Mouse (Mus musculus) liver, embryonic 13.5 days (tissue): ENCODE data around the gene Mt3. TPM values are rescaled to one million over a fixed set of nuclear protein-coding genes. Genes with fewer than 3 reads are reported as not detected.
"Not testable (repeated sequence)": the region's sequence is repeated elsewhere in the genome, so short reads cannot be mapped to it uniquely, and the experiment has no call there.

Experiments used
- ATAC-seq: fragments of 200-750 bp; cut with Nextera tagmentation; 2 replicates; pipeline ENCODE4 v1.8.0; 2017; ENCODE audit warnings: low read depth, mild to moderate bottlenecking, moderate number of reproducible peaks, moderate library complexity
- DNase-seq: peaks from one replicate; pipeline ENCODE4 v3.0.0; 2022
- H3K27ac ChIP-seq: fragments of 300-500 bp; sonication (generic); 2 replicates; pipeline ENCODE4 v1.5.1; 2015; ENCODE audit warnings: moderate library complexity, mild to moderate bottlenecking, inconsistent platforms
- H3K27me3 ChIP-seq: fragments of 300-500 bp; sonication (generic); 2 replicates; pipeline ENCODE4 v1.6.1; 2015; ENCODE audit warnings: mild to moderate bottlenecking, inconsistent platforms
- H3K36me3 ChIP-seq: fragments of 300-500 bp; sonication (generic); 2 replicates; pipeline ENCODE4 v1.6.1; 2015; ENCODE audit warnings: mild to moderate bottlenecking, inconsistent platforms
- H3K4me1 ChIP-seq: fragments of 300-500 bp; sonication (generic); replicated peaks from 2 replicates; pipeline ENCODE4 v1.6.1; 2015; ENCODE audit warnings: inconsistent platforms
- H3K4me2 ChIP-seq: fragments of 300-500 bp; sonication (generic); 2 replicates; pipeline ENCODE4 v1.6.1; 2015; ENCODE audit warnings: inconsistent platforms, mild to moderate bottlenecking, moderate library complexity
- H3K4me3 ChIP-seq: fragments of 300-500 bp; sonication (generic); replicated peaks from 2 replicates; pipeline ENCODE4 v1.5.1; 2015; ENCODE audit warnings: mild to moderate bottlenecking, inconsistent platforms
- H3K9ac ChIP-seq: fragments of 300-500 bp; sonication (generic); 2 replicates; pipeline ENCODE4 v1.6.1; 2015; ENCODE audit warnings: mild to moderate bottlenecking, inconsistent platforms
- H3K9me3 ChIP-seq: fragments of 300-500 bp; sonication (generic); replicated peaks from 2 replicates; pipeline ENCODE4 v1.6.1; 2016; ENCODE audit warnings: inconsistent platforms
- WGBS: fragments of 180-500 bp; shearing (Covaris S2); methylation state at CpG from one replicate; pipeline ENCODE4 v1.1.7; 2015; ENCODE audit not compliant: insufficient replicate concordance; 5-methylcytosine and 5-hydroxymethylcytosine counted together
- polyA plus RNA-seq: library from polyadenylated mRNA; unstranded; fragments of >200 nt; fragmentation: Nextera tagmentation; extraction: Ambion mirVana; gene quantifications from 2 replicates; pipeline ENCODE4 v1.2.1, GENCODE M21; 2015

The Mt3 gene
- polyA plus RNA-seq, 1 experiment from 2014 or later = 0.47 TPM

- no peak overlapping the region for H3K4me3 ChIP-seq
- peak overlapping the region; percentile 61 for H3K9ac ChIP-seq
- WGBS = 42% methylated on average over 5 of the region's 5 CpGs
- peak overlapping the region; percentile 90 for H3K27ac ChIP-seq
- H3K4me1 ChIP-seq = peaks cover 50% of the 10 kb centered on the region
- DNase-seq (peak; percentile 58), ATAC-seq (peak; percentile 87)
- no peaks in the 10 kb centered on the region for H3K9me3 ChIP-seq
- H3K27me3 ChIP-seq = peaks cover 51% of the 10 kb centered on the region
- peak overlapping the region; percentile 45 for H3K4me2 ChIP-seq
- H3K36me3 ChIP-seq = no peaks in the 10 kb centered on the region
These were observed 1.5 kb upstream of the Mt3 start for GRCm38 (mm10) chr8:94150925-94151324.

- ATAC-seq (no peak), DNase-seq (no peak)
- Histone ChIP-seq H3K4me2 (no peak overlapping the region), H3K27ac (no peak overlapping the region), H3K4me3 (no peak overlapping the region), H3K9ac (no peak overlapping the region), H3K4me1 (peaks cover 50% of the 10 kb centered on the region), H3K36me3 (no peaks in the 10 kb centered on the region), H3K9me3 (no peaks in the 10 kb centered on the region), H3K27me3 (peaks cover 51% of the 10 kb centered on the region)
- 35% methylated on average over 7 of the region's 7 CpGs for WGBS
These were observed 1.0 kb downstream of the Mt3 start for GRCm38 (mm10) chr8:94153451-94153850.

GRCm38 (mm10) chr8:94154537-94154936 lies 2.1 kb downstream of the Mt3 start:
- Histone ChIP-seq H3K4me1 (peaks cover 45% of the 10 kb centered on the region), H3K9ac (no peak overlapping the region), H3K9me3 (no peaks in the 10 kb centered on the region), H3K4me2 (no peak overlapping the region), H3K36me3 (no peaks in the 10 kb centered on the region), H3K27me3 (peaks cover 44% of the 10 kb centered on the region), H3K27ac (no peak overlapping the region), H3K4me3 (no peak overlapping the region)
- WGBS = 38% methylated on average over 6 of the region's 6 CpGs
- DNase-seq = no peak
- ATAC-seq = no peak

DNA sequence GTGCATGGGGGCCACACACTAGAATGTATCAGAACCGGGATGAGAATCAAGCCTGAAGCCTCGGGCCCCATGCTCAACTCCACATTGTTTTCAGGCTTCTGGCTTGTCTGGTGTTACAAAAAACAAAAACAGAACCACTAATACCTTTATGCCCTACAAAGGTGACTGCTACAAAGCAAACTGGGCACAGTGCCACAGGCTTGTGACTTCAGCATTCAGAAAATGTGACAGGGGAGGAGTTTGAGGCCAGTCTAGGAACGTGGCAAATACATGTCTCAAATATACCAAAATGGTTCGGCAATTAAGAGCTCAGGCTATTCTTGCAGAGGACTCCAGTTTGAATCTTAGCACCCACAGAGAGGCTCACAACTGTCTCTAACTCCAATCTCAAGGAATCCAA lies 3.7 kb downstream of the Mt3 start:
- 53% methylated on average over 4 of the region's 4 CpGs for WGBS
- no peak overlapping the region for H3K4me2 ChIP-seq
- no peak overlapping the region for H3K27ac ChIP-seq
- H3K36me3 ChIP-seq = no peaks in the 10 kb centered on the region
- peaks cover 43% of the 10 kb centered on the region for H3K27me3 ChIP-seq
- DNase-seq = no peak
- no peaks in the 10 kb centered on the region for H3K9me3 ChIP-seq
- peaks cover 31% of the 10 kb centered on the region for H3K4me1 ChIP-seq
- ATAC-seq = no peak
- no peak overlapping the region for H3K9ac ChIP-seq
- no peak overlapping the region for H3K4me3 ChIP-seq

- H3K4me2 ChIP-seq, H3K4me3 ChIP-seq, DNase-seq, H3K9ac ChIP-seq, H3K36me3 ChIP-seq, ATAC-seq, H3K9me3 ChIP-seq, H3K27ac ChIP-seq: not testable (repeated sequence)
- WGBS = 61% methylated on average over 8 of the region's 8 CpGs
- Histone ChIP-seq H3K27me3 (0 out of 2 replicates have a peak, but pooled peaks cover 13% of the 10 kb centered on the region), H3K4me1 (peaks cover 29% of the 10 kb centered on the region)
These were observed 13.4 kb downstream of the Mt3 start for GRCm38 (mm10) chr8:94165772-94166171.

DNA sequence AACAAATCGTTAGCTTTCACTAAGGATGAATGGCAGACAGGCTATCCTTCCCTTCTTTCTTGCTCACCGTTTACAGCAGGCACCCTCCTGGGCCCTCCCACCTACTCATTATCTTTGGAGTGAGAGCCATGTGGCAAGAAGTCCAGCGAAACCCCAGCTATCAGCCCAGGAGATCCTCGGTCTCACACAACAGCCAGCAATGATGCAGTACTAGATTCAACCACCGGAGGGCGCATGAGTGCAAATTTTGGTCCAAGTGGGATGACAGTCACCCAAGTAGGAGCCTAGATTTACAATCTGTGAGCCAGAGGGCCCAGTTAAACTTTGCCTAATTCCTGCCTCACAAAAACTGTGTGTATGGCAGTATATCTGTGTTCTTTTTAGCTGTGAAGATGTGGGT lies 14.8 kb downstream of the Mt3 start:
- ATAC-seq (no peak), DNase-seq (peak; percentile 74)
- Histone ChIP-seq H3K4me3 (no peak overlapping the region), H3K4me1 (peaks cover 44% of the 10 kb centered on the region), H3K36me3 (no peaks in the 10 kb centered on the region), H3K27me3 (0 out of 2 replicates have a peak, but pooled peaks cover 13% of the 10 kb centered on the region), H3K9me3 (no peaks in the 10 kb centered on the region), H3K4me2 (no peak overlapping the region), H3K27ac (no peak overlapping the region), H3K9ac (no peak overlapping the region; the same call in 1 of the 2 replicates)
- 5% methylated on average over 6 of the region's 6 CpGs for WGBS

DNA sequence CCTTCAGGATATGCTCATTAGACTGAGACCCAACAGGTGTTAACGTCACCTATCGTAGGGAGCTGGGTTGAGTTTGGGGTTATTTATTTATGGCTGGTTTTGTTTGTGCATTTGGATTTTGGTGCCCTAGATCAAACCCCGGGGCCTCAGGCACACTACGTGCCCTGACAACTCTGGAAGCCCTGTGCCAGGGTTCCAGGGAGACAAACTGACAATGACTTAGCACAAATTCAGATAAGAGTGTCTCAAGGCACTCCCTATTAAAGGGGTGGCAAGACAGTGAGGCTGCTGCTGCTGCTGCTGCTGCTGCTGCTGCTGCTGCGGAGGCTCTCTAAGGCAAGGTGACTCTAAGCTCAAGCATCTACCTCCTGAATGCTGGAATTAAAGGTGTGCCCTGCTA lies 17.1 kb downstream of the Mt3 start:
- Histone ChIP-seq H3K27me3 (no peaks in the 10 kb centered on the region), H3K4me1 (peaks cover 52% of the 10 kb centered on the region), H3K27ac (peak overlapping the region; percentile 99), H3K9me3 (no peaks in the 10 kb centered on the region), H3K36me3 (no peaks in the 10 kb centered on the region), H3K4me3 (peak overlapping the region; percentile 34), H3K9ac (peak overlapping the region; percentile 97), H3K4me2 (peak overlapping the region; percentile 93)
- ATAC-seq (peak; percentile 64), DNase-seq (peak; percentile 62)
- 42% methylated on average over 5 of the region's 5 CpGs for WGBS

DNA sequence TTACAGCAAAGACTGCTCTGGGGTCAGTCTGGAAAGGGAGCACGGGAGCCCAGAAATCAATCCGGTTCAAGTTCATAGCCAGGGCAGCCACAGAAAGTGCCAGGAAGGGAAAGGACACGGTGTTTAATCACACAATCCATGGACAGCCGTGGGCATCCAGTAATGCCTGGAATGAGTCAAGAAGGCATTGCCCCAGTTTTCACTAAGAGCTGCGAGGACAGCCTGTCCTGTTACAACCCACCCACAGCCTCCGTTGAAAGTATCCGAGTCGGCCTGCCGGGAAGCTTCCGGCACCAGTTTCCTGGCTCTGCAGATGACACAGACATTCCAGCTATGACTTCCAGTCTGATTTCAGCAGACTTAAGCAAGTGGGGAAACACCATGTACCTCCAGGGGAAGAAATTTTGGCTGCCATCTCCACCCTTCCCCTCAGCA lies 18.9 kb downstream of the Mt3 start:
- Histone ChIP-seq H3K4me3 (peak overlapping the region; percentile 88), H3K36me3 (no peaks in the 10 kb centered on the region), H3K9me3 (no peaks in the 10 kb centered on the region), H3K4me1 (peaks cover 66% of the 10 kb centered on the region), H3K4me2 (peak overlapping the region; percentile 93), H3K9ac (peak overlapping the region; percentile 97), H3K27ac (peak overlapping the region; percentile 99), H3K27me3 (peaks cover 10% of the 10 kb centered on the region)
- DNase-seq (no peak), ATAC-seq (no peak)
- WGBS = 43% methylated on average over 10 of the region's 10 CpGs

DNA sequence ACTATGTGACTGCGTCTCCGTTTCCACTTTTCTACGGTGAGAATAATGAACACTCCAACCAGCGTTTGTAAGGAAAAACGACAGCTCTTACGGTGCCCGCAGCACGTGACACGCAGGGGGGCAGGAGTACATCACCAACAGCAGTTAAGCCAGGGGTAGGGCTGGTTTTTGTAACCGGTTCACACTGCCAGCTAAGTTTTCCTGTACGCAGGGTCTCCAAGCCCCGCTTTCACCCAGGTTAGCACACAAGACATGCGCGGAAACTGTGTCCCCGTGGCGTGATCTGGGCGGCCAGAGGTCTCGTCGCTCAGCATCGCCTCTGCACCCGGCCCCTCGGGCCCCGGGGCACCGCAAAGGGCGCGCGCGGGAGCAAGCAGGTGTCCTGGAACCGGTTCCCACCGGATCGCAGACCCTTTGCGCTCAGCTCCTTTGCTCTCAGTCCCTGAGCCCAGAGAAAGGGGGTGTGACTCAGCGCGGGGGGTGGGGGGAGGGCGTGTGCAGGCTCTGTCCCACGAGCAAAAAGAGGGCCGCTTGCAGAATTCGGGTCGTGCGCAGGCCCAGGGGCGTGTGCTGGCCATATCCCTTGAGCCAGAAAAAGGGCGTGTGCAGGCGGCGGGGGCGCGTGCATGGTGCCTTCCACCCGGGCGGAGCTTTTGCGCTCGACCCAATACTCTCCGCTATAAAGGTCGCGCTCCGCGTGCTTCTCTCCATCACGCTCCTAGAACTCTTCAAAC lies 19.8 kb downstream of the Mt3 start, which contains the start of gene Mt2:
Mt2 (plus strand) TSS at position 590 of the 734 bp plus-strand sequence.
- Histone ChIP-seq H3K27me3 (peaks cover 11% of the 10 kb centered on the region), H3K36me3 (no peaks in the 10 kb centered on the region), H3K4me3 (peak within 1 kb of the TSS; percentile 88), H3K27ac (peak within 1 kb of the TSS; percentile 99), H3K4me1 (peaks cover 69% of the 10 kb centered on the region), H3K4me2 (peak within 1 kb of the TSS; percentile 93), H3K9me3 (no peaks in the 10 kb centered on the region), H3K9ac (peak within 1 kb of the TSS; percentile 97)
- WGBS = under 1% methylated on average over 56 of the region's 56 CpGs
- peak; percentile 89 for ATAC-seq
- DNase-seq = peak; percentile 95

- peaks cover 72% of the 10 kb centered on the region for H3K4me1 ChIP-seq
- peak; percentile 63 for DNase-seq
These were observed 20.7 kb downstream of the Mt3 start for GRCm38 (mm10) chr8:94172809-94173732.

GRCm38 (mm10) chr8:94173848-94174403 lies 21.5 kb downstream of the Mt3 start:
- no peaks in the 10 kb centered on the region for H3K36me3 ChIP-seq
- 37% methylated on average over 11 of the region's 11 CpGs for WGBS
- peak overlapping the region; percentile 88 for H3K4me3 ChIP-seq
- peak overlapping the region; percentile 99 for H3K27ac ChIP-seq
- no peak for ATAC-seq
- no peaks in the 10 kb centered on the region for H3K9me3 ChIP-seq
- peak overlapping the region; percentile 93 for H3K4me2 ChIP-seq
- H3K9ac ChIP-seq = peak overlapping the region; percentile 97
- no peak for DNase-seq
- peaks cover 72% of the 10 kb centered on the region for H3K4me1 ChIP-seq
- peaks cover 11% of the 10 kb centered on the region for H3K27me3 ChIP-seq

More at GRCm38 (mm10) chr8:94172809-94173732, 20.7 kb downstream of the Mt3 start:
- peak overlapping the region; percentile 97 for H3K9ac ChIP-seq
- H3K27me3 ChIP-seq = peaks cover 11% of the 10 kb centered on the region
- 2% methylated on average over 39 of the region's 39 CpGs for WGBS
- H3K27ac ChIP-seq = peak overlapping the region; percentile 99
- H3K4me3 ChIP-seq = peak overlapping the region; percentile 88
- ATAC-seq = peak; percentile 27
- peak overlapping the region; percentile 93 for H3K4me2 ChIP-seq
- H3K9me3 ChIP-seq = no peaks in the 10 kb centered on the region
- no peaks in the 10 kb centered on the region for H3K36me3 ChIP-seq
